Mouse (Mus musculus) heart, adult 2 months (tissue): Measurements from ENCODE around the gene Srgap2.

ENCODE experiments used
- CTCF ChIP-seq: fragments of 200-600 bp; IDR thresholded peaks from 2 replicates; pipeline ENCODE4 v1.8.1; 2022; ENCODE audit warnings: antibody characterized with exemption, mild to moderate bottlenecking, moderate library complexity
- POLR2A ChIP-seq: fragments of 200-500 bp; IDR thresholded peaks from 2 replicates; pipeline ENCODE4 v1.6.1; 2011; ENCODE audit warnings: mild to moderate bottlenecking, low read depth, low read length, control low read depth; ENCODE audit not compliant: insufficient read depth

DNA sequence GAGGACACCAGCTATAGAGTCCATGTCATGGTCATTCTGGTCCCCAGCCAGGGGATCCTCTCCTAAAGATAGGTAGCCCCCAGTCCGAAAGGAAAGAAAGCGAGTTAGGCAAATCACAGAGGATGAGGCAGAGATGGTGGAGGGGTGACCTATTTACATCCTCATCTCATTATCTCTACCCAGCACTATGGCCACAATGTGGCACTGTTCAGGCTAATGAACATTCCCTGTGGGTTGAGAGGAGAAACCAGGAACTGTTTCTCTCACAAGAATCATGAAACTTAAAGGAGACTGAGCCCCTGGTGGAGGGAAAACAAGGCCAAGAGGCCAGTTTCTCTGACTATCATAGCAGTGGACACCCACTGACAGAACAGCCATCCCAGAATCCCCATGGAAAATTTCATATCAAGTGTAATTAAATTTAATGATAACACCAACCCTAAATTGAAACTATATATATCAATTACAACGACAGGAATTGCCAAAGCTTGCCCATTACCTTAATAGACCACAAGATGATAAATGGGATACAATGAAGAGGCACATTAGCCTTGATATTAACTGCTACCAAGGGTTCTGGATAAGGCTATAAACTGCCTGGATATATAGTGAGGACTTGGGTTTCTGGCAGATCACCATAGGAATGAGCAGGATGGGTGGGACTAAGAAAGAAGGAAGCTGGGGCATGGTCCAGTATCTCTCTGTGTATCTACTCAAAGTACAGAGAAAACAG is 207.4 kb downstream of the Srgap2 start:
- TF ChIP-seq CTCF (peak; percentile 38), POLR2A (no peak)
